Mouse (Mus musculus) kidney, postnatal 0 days (tissue): Measurements from ENCODE around the gene Bpi. TPM values are rescaled to one million over a fixed set of nuclear protein-coding genes. Genes with fewer than 3 reads are reported as not detected.

Experiments
- ATAC-seq: fragments of 200-750 bp; cut with Nextera tagmentation; replicated peaks from 2 replicates; pipeline ENCODE4 v1.8.0; 2017; ENCODE audit warnings: low read depth, moderate number of reproducible peaks, moderate TSS enrichment, moderate library complexity; ENCODE audit not compliant: low FRiP score
- DNase-seq: peaks from one replicate; pipeline ENCODE4 v3.0.0-alpha.2; 2016; ENCODE audit warnings: low spot score
- H3K27ac ChIP-seq: fragments of 300-500 bp; sonication (generic); 2 replicates; pipeline ENCODE4 v1.5.1; 2014; ENCODE audit warnings: mild to moderate bottlenecking
- H3K27me3 ChIP-seq: fragments of 300-500 bp; sonication (generic); 2 replicates; pipeline ENCODE4 v1.6.1; 2014; ENCODE audit warnings: low read length, mixed read lengths; ENCODE audit not compliant: insufficient read depth
- H3K36me3 ChIP-seq: fragments of 300-500 bp; sonication (generic); 2 replicates; pipeline ENCODE4 v1.6.1; 2014; ENCODE audit warnings: low read length, mixed read lengths; ENCODE audit not compliant: insufficient read depth
- H3K4me1 ChIP-seq: fragments of 300-500 bp; sonication (generic); replicated peaks from 2 replicates; pipeline ENCODE4 v1.6.1; 2014; ENCODE audit warnings: antibody characterized with exemption, low read length, mixed read lengths; ENCODE audit not compliant: insufficient read depth
- H3K4me2 ChIP-seq: fragments of 300-500 bp; sonication (generic); 2 replicates; pipeline ENCODE4 v1.6.1; 2014; ENCODE audit warnings: mild to moderate bottlenecking, low read length, moderate library complexity, mixed read lengths
- H3K4me3 ChIP-seq: fragments of 300-500 bp; sonication (generic); replicated peaks from 2 replicates; pipeline ENCODE4 v1.5.1; 2014; ENCODE audit warnings: low read depth, low read length
- H3K9ac ChIP-seq: fragments of 300-500 bp; sonication (generic); 2 replicates; pipeline ENCODE4 v1.6.1; 2014; ENCODE audit warnings: low read depth, low read length
- H3K9me3 ChIP-seq: fragments of 300-500 bp; sonication (generic); replicated peaks from 2 replicates; pipeline ENCODE4 v1.6.1; 2016; ENCODE audit warnings: low read length, inconsistent platforms, mixed read lengths
- CTCF ChIP-seq: IDR thresholded peaks from 2 replicates; pipeline ENCODE4 v1.5.1; 2016; ENCODE audit warnings: antibody characterized with exemption, low read depth, mild to moderate bottlenecking, moderate library complexity
- WGBS: fragments of 180-500 bp; shearing (Covaris S2); extraction: QIAGEN DNeasy Blood & Tissue Kit; methylation state at CpG from one replicate; pipeline ENCODE4 v1.1.7; 2014; 5-methylcytosine and 5-hydroxymethylcytosine counted together
- polyA plus RNA-seq: library from polyadenylated mRNA; unstranded; fragments of >200 nt; fragmentation: Nextera tagmentation; extraction: Ambion mirVana; gene quantifications from 2 replicates; pipeline ENCODE4 v1.2.1, GENCODE M21; 2015

Bpi gene
- polyA plus RNA-seq, 1 experiment from 2014 or later = 0.12 TPM

DNA sequence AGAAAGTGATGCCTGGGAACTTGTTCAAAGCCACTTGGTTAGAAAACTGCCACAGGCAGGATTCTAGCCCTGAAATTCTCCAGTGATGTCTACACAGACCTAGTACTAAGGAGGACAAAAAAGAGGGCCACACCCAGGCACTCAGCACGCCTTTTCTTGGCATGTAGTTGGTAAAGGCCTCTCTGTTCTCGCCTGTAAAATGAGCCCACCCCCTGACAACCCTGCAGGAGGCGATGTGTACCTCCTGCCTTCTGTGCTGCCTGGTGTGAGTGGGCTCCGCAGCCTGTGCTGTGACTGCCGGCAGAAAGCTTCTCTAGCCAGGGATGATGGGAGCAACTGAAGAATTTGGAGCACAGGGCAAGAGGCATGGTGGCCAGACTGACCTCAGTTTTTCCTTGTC lies 50.4 kb downstream of the Bpi start:
- Histone ChIP-seq H3K4me3 (no peak overlapping the region), H3K9me3 (no peaks in the 10 kb centered on the region), H3K4me1 (peaks cover 6% of the 10 kb centered on the region), H3K27ac (no peak overlapping the region), H3K36me3 (no peaks in the 10 kb centered on the region), H3K4me2 (no peak overlapping the region), H3K9ac (no peak overlapping the region), H3K27me3 (no peaks in the 10 kb centered on the region)
- 58% methylated on average over 5 of the region's 5 CpGs for WGBS
- ATAC-seq (no peak), DNase-seq (no peak)
- TF ChIP-seq CTCF = 0 out of 2 replicates have a peak, but pooled peaks have one; percentile 10

DNA sequence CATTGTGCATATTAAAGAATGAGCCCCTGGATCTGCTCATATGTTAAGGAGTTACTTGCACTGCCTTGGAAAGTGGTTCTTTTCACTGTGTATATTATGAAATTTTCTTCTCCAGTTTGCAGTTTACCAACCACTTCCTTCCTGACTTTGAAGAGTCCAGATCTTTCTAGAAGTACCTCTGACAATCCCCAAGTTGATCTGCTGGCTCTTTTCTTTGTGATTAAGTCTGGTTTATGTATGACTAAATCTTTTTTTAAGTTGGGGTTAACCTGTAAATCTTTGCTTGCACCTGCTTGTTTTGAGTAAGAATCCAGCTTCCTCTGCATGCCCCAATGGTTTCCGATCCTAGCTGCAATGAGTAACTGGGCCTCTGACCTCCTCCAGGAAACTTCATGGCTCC lies 55.2 kb downstream of the Bpi start:
- no peak overlapping the region for H3K4me2 ChIP-seq
- no peak for TF ChIP-seq CTCF
- H3K27ac ChIP-seq = no peak overlapping the region
- WGBS = 43% methylated on average over 1 of the region's 1 CpGs
- no peak overlapping the region for H3K9ac ChIP-seq
- H3K9me3 ChIP-seq = no peaks in the 10 kb centered on the region
- H3K36me3 ChIP-seq = no peaks in the 10 kb centered on the region
- H3K4me1 ChIP-seq = no peaks in the 10 kb centered on the region
- H3K4me3 ChIP-seq = no peak overlapping the region
- DNase-seq (no peak), ATAC-seq (no peak)
- H3K27me3 ChIP-seq = no peaks in the 10 kb centered on the region

DNA sequence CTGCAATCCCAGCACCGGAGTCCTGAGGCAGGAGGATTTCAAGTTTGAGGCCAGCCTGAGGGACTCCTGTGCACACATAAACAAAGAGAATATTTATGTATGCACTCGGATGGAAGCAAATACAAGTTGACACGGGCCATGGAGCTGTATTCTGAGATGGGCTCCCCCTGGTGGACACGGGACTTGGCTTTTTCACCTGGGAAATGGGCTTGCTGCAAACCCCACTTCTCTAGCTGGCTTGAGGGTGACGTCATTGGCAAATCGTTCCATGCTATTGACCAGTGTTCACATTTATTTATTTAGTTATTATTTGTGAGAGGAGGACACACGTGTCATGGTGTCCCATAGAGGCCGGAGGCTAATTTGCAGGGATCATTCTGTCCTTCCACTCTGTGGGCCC lies 58.5 kb downstream of the Bpi start:
- Histone ChIP-seq H3K36me3 (0 out of 2 replicates have a peak, but pooled peaks cover 3% of the 10 kb centered on the region), H3K4me1 (no peaks in the 10 kb centered on the region), H3K9ac (no peak overlapping the region), H3K9me3 (no peaks in the 10 kb centered on the region), H3K4me2 (no peak overlapping the region), H3K4me3 (no peak overlapping the region), H3K27ac (no peak overlapping the region), H3K27me3 (no peaks in the 10 kb centered on the region)
- ATAC-seq (no peak), DNase-seq (no peak)
- TF ChIP-seq CTCF = peak; percentile 54; the same call in 1 of the 2 replicates
- WGBS = 72% methylated on average over 8 of the region's 8 CpGs

DNA sequence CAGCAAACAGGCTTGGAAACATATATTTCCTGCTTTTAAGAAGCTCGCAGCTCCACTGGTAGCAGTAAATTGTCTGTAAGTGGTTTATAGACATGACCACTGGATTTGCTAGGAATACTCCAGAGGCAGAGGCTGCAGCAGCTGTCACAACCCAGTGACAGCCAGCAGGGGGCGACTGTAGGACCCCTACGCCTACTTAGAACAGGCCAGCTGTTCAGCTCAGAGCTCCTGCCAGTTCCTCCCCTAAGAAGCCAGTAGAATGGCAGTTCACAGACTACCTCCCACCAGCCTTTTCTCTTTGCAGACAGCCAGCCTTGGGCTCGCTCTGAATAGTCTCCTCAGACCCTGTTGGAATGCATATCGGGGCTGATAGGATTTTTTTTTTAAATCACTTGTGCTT lies 59.1 kb downstream of the Bpi start:
- peak; percentile 75 for ATAC-seq
- Histone ChIP-seq H3K9me3 (no peaks in the 10 kb centered on the region), H3K4me2 (no peak overlapping the region), H3K27ac (no peak overlapping the region), H3K4me3 (no peak overlapping the region), H3K27me3 (no peaks in the 10 kb centered on the region), H3K9ac (no peak overlapping the region), H3K4me1 (no peaks in the 10 kb centered on the region), H3K36me3 (0 out of 2 replicates have a peak, but pooled peaks cover 5% of the 10 kb centered on the region)
- 18% methylated on average over 5 of the region's 5 CpGs for WGBS
- peak; percentile 77 for TF ChIP-seq CTCF
- peak; percentile 89 for DNase-seq

DNA sequence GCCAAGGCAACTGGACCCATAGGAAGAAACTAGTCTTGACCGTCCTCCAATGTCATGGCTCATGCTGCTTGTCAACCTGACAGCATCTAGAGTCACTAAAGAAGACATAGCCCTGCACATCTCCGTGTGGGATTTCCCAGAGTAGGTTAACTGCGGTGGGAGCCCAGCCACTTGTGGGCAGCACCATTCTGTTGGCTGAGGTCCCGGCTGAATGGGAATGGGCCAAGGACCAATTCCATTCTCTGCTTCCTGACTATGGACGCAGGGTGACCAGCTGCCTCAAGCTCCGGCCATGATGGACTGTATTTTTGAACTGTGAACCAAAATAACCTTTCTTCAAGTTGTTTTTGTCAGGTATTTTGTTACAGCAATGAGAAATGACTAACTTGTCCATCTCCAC lies 63.7 kb downstream of the Bpi start:
- Histone ChIP-seq H3K27ac (no peak overlapping the region), H3K9me3 (no peaks in the 10 kb centered on the region), H3K4me1 (no peaks in the 10 kb centered on the region), H3K9ac (no peak overlapping the region), H3K4me2 (no peak overlapping the region), H3K4me3 (no peak overlapping the region), H3K27me3 (no peaks in the 10 kb centered on the region), H3K36me3 (0 out of 2 replicates have a peak, but pooled peaks cover 5% of the 10 kb centered on the region)
- no peak for TF ChIP-seq CTCF
- ATAC-seq (no peak), DNase-seq (no peak)
- WGBS = 93% methylated on average over 6 of the region's 6 CpGs

DNA sequence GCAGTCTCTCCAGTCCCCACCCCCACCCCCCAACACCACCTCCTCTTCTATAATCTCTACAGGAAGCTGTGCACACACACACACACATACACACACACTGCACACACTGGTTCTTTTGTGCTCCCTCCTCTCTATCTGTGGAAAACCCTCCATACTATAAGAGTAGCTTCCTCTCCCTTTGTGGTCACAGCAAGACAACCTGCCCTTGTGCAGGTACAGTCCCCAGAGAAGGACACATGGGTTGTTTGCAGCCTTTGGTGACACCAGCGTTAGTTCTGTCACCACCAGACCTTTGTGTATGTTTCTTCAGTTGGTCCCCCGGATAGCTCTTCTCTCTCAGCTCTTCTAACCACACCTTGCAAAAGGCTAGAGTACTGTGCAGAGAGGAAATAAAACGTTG lies 65.0 kb downstream of the Bpi start:
- H3K4me1 ChIP-seq = no peaks in the 10 kb centered on the region
- H3K27me3 ChIP-seq = no peaks in the 10 kb centered on the region
- 0 out of 2 replicates have a peak, but pooled peaks cover 5% of the 10 kb centered on the region for H3K36me3 ChIP-seq
- no peak overlapping the region for H3K4me3 ChIP-seq
- H3K27ac ChIP-seq = no peak overlapping the region
- H3K9me3 ChIP-seq = no peaks in the 10 kb centered on the region
- H3K9ac ChIP-seq = no peak overlapping the region
- ATAC-seq (no peak), DNase-seq (no peak)
- TF ChIP-seq CTCF = no peak
- WGBS = 72% methylated on average over 3 of the region's 3 CpGs
- no peak overlapping the region for H3K4me2 ChIP-seq

DNA sequence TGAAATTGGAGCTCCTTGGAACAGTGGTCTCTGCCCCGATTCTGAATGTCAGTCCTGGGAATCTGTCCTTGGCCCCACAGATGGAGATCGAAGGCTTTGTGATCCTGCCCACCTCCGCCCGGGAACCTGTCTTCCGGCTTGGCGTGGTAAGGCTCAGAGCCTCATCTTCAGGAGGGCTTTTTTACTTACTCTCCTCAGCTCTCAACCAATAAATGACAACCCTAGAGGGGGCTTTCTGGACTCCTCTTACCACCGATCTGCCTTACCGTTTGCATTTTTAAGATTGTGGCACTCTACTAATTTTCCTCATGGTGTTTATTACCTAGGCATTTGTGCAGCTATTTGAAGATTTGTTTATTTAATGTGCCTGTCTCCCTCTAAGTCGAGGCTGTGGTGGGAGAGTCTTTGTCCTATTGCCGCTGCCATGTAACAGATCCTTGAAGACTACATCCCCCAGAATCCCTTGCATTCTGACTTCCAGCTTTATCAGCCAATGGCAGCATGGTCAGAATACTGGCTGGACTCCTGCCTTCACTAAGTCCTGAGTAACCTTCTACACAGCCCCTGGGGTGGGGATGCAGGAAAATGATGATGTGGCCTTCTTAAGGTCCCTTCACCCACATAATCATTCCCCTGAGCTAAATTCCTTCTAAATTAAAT lies 66.8 kb downstream of the Bpi start:
- Histone ChIP-seq H3K27me3 (no peaks in the 10 kb centered on the region), H3K9ac (no peak overlapping the region), H3K4me1 (no peaks in the 10 kb centered on the region), H3K9me3 (no peaks in the 10 kb centered on the region), H3K4me3 (no peak overlapping the region), H3K36me3 (0 out of 2 replicates have a peak, but pooled peaks cover 5% of the 10 kb centered on the region), H3K27ac (no peak overlapping the region), H3K4me2 (no peak overlapping the region)
- no peak for TF ChIP-seq CTCF
- 61% methylated on average over 10 of the region's 10 CpGs for WGBS
- DNase-seq (peak; percentile 63), ATAC-seq (no peak)
